Mouse (Mus musculus) c-Kit-negative CD71-positive TER-119-positive erythroid progenitor cells, embryonic 14.5 days (primary cell): ENCODE measurements around the gene Odf2.
A peak's percentile ranks its signal among the peaks of the same experiment; 100 is the strongest.

Experiments
- DNase-seq: peaks from one replicate; pipeline ENCODE4 v3.0.0-alpha.2; 2013; ENCODE audit warnings: low read depth, low spot score

The Odf2 gene

GRCm38 (mm10) chr2:29934906-29935599, 46.0 kb downstream of the Odf2 start, which contains the start of gene Gle1:
Gene Gle1, plus strand, starts transcription at chr2:29935426.
- DNase-seq = peak; percentile 84

GRCm38 (mm10) chr2:29940073-29940472, 51.1 kb downstream of the Odf2 start:
- DNase-seq = no peak

- DNase-seq = no peak
Observed at GRCm38 (mm10) chr2:29940826-29941225, 51.8 kb downstream of the Odf2 start.

GRCm38 (mm10) chr2:29944723-29945122, 55.7 kb downstream of the Odf2 start:
- DNase-seq = no peak

DNA sequence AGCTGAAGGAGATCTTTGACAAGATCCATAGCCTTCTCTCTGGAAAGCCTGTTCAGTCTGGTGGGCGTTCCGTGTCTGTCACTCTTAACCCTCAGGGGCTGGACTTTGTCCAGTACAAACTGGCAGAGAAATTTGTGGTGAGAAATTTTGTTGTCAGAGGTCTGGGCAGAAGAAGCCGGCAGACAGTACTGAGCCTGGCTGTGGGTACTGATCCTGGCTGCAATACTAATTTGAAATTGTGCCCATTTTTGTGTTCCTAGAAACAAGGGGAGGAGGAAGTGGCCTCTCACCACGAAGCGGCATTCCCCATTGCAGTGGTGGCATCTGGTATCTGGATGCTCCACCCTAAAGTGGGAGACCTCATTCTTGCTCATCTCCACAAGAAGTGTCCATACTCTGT, 59.9 kb downstream of the Odf2 start:
- no peak for DNase-seq

DNA sequence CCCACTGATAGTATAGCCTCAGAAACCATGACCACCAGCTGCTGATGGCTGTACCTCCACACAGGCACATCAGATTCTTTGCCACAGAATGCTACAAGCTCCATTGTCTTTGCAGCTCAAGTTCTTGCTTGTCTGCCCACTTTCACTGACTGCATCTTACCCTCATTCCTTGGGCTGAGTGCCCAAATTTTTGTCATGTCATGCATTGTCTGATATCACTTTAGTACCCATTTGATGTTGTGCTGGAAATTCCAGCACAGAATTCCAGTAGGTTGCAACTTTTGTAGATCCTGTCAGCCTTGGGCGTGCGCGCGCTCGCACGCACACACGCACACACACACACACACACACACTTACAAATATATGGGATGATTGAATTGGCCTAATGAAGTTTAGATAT, 72.2 kb downstream of the Odf2 start:
- DNase-seq = no peak

DNA sequence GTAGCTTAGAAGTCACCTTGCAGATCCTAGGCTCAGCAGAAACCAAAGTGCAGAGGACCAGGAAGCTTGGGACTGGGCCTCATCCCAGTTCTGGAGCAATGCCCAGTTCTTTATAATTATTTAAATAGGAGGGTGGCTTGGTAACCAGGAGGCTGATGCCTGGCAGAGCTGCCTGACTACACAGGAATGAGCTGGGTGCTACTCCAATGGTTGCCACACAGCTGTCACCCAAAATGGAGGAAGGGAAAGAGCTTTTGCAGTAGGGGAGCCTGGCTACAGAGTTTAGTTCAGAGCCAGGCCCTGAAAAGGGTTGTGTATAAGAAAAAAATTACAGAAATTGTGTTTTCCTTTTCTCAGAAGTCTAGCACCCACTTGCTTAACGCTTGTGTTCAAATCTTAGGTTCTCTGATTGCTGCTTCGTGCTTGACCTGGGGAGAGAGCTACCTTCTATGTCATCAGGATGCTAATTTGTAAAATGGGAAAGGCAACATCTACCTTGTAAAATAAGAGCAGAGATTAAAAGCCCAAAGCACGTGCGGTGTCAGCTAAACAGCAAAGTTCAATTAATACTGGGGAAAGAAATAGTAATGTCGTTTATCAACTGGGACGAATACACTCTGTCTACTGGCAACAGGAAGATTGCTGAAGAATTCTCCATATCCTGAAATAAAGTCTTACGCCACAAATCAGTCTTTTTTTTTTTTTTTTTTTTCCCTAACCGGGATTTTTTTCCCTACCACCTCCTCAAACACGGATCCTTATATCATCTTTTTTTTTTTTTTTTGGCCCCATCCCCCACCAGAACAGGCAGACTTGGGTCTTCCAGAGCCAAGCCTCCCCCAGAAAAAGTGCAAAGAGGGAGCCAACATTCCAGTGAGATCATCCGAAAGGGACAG, 75.6 kb downstream of the Odf2 start:
- DNase-seq = no peak

- DNase-seq = peak; percentile 31
Observed at GRCm38 (mm10) chr2:29965250-29965843, 76.3 kb downstream of the Odf2 start, which contains the start of gene Sptan1. Gene Sptan1, plus strand, starts transcription at chr2:29965560.

DNA sequence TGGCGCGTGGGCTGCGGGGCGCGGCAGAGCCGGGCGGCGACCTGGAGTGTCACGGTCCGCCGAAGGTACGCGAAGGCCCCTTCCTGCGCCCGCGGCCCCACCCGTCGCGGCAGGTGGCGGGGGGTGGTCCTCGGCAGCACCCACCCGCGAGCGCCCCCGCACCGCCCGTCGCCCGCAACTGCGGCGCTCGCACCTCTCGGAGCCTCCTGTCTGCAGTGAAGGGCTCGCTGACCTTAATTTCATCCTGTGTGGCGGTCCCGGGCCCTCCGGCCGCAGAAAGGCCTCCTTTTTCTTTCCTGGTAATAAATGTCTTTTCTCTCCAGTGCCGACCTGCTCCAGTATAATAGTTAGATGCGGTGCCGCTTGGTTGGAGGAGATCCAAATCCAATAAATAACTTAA, 76.9 kb downstream of the Odf2 start:
- no peak for DNase-seq

DNA sequence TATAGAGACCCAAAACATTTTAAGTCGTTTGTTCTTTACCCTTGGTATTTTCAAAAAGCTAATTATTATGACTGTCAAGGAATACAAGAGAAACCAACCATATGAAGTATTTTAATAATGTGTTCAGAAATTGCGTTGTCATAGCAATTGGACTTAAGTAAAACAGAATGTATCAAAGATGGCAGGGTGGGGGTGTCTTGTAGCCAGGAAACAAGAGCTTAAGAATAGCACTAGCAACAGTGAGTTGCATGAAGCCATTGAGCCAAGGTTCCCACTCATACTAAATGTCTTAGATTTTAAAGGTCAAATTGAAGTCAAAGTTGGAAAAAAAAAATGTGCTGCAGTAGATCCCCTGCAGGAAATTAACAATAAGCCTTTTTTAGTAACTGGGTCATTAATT, 77.8 kb downstream of the Odf2 start:
- DNase-seq = no peak

GRCm38 (mm10) chr2:29967768-29968167, 78.7 kb downstream of the Odf2 start:
- DNase-seq = no peak

- no peak for DNase-seq
Observed at GRCm38 (mm10) chr2:29968638-29969037, 79.6 kb downstream of the Odf2 start.

DNA sequence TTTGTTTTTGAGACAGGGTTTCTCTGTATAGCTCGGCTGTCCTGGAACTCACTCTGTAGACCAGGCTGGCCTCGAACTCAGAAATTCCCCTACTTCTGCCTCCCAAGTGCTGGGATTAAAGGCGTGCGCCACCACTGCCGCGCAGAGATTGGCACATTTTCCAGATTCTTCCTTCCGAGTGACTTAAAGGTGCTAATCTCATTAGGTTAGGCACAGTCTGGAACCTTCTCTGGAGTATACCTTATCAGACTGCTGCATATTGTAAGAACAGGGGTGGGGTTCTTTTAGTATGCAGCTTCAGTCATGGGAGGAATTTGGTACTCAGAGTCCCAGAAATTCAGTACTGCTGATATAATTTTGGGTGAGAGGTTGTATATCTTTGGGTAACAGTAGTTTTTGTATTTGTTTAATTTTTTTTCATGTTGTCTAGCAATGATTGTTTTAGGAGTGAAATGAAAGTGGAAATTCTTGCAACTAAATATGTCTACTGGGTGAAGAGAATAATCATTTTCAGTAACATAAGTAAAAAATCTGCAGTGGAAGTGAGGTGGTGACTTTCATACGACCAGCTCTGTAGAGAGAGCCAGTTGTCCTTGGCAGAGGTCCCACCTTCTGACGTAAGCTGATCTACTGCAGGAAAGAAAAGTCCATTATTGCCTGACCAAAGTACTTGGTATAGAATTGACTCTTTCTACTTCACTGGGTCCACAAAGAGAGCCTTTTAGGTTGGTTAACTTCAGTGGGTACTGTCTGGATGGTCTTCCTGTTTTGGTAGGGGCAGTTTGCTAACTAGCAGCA, 83.0 kb downstream of the Odf2 start:
- peak; percentile 20 for DNase-seq

- no peak for DNase-seq
Observed at GRCm38 (mm10) chr2:29973525-29973924, 84.5 kb downstream of the Odf2 start.

DNA sequence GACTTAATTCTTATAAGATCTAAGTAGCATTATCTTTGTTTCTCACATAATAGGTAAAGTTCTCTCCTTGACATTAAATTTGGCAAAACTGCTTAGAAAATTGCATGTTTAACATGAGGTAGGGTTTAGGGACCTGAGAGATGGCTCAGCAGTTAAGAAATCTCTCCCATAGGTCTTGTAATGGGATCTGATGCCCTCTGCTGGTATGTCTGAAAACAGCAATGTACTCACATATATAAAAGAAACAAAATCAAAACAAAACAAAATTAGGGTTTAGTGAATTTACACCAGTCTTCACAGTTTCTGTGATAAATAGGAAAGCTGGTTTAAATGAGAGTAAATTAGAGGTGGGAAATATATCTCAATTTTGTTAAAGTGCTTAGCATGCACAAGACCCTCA, 88.3 kb downstream of the Odf2 start:
- DNase-seq = peak; percentile 22

GRCm38 (mm10) chr2:29980661-29981060, 91.6 kb downstream of the Odf2 start:
- DNase-seq = no peak
